Mouse (Mus musculus): ENCODE results near the gene BC016579.
A peak's percentile ranks its signal among the peaks of the same experiment; 100 is the strongest.

Gene BC016579

DNA sequence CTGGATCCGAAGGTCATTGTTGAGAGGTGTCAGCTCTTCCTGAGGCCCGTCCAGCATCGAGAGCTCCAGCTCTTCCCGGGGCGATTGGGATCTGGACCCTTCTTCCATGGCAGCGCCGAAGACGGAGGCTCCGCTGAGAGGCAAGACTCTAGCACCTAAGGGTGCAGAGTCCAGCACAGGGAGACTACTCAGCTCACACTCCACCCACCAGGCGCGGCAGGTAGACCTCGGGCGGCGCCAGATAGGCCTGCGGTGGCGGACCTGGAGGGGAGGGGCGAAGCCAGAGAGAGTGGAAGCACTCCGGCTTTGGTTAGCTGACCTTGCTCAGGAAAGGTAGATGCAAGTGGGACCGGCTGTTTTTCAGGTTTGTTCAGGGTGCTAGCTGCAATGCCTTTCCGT is at the start of gene BC016579:
Gene BC016579, minus strand, starts transcription at position 135 of the 399 bp plus-strand sequence.
- no peak for DNase-seq (ENCODE audit: low spot score)

DNA sequence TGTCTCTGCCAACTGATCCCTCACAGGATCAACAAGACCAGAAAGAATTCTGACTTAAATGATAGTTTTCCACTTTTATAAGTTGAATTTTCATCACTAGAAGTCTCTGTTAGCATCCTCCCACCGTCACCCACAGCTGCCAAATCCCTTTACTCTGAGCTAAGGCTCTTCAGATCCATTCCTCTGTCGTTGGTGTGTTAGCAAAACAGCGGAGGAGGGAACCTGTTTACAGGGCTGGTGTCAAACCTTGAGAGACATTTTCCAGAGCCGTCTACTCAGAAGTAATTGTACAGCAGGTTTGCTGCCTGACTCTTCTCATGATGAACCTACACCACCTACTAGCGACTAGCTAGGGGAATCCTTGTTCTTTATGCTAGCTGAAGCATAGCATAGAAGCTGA is 45.4 kb upstream of the BC016579 start:
- no peak for DNase-seq (ENCODE audit: low spot score)

DNA sequence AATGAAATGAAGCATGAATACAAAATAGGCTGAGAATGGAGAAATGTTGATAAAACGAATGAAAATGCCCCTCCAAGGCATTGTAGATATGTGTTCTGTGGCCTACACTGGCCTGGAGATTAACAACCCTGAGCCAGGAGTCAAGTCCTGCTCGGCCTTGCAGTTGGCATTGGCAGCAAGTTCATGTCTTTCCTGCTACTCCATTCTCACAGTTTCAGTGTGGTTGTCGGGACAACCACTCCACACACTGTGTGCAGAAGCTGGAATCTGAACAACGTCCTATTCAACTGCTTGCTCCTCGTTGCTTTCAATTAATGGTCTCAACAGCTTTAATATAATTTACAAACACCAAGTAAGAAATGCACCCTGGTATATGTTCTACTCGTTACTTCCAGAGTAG is 44.1 kb upstream of the BC016579 start:
- no peak for DNase-seq (ENCODE audit: low spot score)

DNA sequence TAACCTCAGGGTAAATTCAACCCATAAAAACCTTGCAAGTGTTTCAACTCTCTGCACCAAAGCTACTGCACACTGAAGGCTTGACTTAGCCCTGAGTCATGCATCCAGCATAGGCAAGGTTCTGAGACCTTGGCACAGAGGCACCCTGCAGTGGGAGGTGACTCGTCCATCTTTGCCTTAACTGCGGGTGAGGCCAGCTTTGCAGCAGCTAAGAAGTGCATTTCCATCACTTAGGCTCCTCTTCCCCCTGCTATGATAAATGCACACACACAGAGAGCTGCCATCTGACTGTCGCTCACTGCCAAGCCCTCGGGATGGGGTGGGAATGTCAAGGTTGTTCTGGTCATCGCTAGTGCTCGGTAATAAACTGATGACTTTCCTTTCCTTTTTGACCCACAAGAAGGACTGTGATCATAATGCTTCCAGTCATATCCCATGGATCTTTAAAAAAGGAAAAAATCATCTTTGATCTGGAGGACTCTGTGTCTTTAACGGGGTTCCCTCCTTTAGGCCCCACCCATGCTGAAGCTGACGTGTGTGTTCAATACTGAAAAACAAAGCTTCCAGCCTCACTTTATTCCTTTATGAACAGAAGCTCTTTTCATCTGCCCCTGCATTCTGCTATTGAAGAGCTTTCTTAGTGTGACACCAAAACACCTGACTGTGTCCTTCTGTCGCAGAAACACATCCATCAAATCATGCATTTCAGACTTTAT is 41.7 kb upstream of the BC016579 start:
- no peak for DNase-seq (ENCODE audit: low spot score)

DNA sequence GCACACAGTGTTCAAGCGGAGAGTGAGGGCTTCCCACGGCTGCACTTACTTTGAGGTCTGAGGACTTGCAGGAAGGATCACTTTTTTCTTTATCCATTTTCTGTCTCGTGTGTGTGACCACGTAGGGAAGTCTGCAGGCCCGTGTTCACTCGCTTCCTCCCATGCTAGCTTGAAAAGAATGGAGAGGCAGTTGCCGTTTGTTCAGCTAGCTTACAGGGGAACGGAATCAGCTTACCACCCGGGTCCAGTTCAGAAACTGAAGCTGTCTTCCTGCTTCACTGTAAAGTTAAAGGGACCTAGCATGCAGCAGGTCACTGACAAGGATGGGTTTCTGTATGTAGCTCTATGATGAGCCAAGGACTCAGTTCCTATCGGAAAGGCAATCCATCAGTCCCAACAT is 39.7 kb upstream of the BC016579 start, which contains the start of gene Tmprss7:
Gene Tmprss7, minus strand, starts transcription at position 101 of the 400 bp plus-strand sequence.
- DNase-seq (ENCODE audit: low spot score): no peak

DNA sequence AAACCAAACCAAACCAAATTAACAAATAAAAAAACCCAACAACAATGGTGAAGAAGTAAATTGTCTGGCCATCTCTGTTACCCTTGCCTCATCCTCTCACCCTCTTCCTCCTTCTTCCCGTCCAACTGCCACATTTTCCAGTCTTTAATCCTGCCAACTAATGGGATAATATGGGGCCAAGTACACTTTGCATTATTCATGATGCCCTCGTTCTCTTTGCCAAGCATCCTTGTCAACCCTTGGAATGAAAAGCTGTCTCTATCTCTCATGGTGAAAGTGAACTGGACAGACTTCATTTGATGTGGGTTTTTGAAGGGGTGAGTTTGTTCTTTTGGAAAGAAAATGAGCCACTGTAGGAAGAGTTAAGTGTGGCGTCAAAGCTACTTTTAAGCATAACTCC is 39.0 kb upstream of the BC016579 start:
- DNase-seq (ENCODE audit: low spot score): no peak

DNA sequence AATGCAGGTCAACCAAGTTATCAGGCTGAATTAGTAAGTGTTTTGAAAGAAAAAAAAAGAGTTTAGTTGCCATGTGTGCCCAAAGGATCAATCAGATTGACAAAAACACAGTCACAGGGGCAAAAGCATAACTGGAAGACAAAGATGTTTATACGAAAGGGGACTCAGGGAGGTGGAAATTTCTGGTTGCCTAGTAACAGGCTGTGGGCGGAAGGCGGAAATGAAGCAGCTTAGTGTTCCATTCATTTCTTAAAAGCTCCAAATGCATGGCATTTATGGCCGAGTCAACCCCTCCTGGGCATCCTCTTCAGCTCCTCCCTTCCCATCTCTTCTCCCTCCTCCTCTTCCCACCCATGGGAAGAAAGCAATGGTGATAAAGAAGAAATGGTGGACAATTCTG is 36.3 kb upstream of the BC016579 start:
- DNase-seq (ENCODE audit: low spot score): no peak

DNA sequence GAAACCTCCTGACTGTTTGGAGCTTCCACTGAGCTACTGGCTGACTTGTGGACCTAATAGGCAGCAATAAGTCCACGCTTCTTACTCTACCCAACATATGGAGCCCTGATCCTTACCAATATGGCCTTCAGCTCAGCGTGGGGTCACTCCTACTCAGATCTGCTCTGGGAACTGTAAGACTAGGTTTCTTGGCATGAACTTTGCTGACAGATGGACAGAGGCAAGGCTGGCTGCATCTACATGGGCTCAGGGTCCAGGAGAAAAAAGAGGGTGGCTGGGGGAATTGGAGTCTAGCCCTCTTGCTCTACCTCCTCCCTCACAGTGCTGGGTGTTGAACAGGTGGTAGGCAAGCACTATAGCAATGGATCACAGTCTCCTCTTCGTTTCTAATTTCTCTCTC is 33.0 kb upstream of the BC016579 start:
- no peak for DNase-seq (ENCODE audit: low spot score)

DNA sequence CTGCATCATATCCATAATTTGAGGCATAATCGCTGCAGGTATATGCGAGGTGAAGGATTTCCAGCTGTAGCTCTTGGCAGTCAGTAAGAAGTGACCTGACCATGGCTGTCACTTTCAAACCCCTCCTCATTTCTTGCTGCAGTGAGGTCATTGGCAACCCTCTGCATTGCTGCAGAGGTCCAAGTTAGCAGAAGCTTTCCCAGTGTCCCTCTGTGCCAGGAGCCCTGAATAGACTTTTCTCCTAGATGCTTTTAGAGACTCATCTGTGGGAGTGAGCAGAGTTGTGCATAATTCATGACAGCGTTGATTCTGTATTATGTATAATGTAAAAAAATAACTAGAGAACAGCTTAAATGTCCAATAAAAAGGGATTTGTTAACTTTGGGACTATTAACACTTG is 31.4 kb upstream of the BC016579 start:
- no peak for DNase-seq (ENCODE audit: low spot score)

DNA sequence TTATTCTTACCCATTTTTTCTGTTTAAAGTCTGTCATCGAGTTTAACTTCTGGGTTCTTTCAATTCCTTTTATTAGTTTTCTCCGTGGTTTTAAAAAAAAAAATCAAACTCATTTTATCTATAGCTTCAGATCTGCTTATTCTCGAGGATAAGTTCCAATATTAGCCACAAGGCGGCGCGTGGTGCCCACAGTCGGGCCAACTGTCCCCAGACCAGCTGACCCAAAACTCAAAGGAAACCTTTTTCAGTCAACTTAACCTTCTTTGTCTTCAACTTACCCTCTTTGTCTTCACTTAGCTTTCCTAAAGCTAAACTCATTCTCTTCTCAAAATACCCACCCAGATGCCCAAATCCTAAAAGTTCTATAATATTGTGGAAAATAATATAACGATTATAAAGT is 30.9 kb upstream of the BC016579 start:
- peak; percentile 19 for DNase-seq (ENCODE audit: low spot score)

DNA sequence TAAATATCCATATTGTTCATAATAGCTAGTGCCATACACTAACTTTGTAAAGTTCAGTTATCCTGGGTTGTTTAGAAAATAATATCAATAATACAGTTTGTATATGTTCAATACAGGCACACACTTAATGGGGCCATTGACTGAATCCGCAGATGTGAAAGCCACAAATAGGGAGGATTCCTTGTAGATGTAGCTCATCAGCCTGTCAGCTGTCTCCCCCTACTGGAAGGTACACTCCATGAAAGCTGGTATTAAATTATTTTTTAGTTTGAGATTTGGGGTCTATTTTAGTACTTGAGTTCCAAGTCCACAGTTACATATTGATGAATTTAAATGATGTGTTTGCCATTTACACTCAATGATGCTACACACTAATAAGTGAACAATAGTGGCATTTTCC is 22.6 kb upstream of the BC016579 start:
- no peak for DNase-seq (ENCODE audit: low spot score)

DNA sequence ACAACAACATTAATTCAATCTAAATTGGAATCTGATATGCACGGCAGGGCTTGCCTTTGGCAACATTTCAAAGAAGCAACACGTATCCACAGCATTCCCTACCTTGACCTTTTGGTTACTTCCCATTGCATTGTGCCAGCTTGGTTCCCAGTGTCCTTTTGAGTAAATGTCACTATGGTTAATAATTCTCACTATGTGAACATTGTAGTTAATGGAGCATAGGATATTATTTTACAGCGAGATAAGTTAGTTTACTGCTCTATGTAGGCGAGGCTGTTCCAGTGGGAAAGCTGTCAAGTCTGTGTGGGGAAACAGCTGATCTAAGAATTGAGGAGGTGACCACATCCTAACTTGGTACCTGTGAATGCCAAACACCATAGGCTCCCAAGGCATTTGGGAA is 16.1 kb upstream of the BC016579 start:
- no peak for DNase-seq (ENCODE audit: low spot score)

DNA sequence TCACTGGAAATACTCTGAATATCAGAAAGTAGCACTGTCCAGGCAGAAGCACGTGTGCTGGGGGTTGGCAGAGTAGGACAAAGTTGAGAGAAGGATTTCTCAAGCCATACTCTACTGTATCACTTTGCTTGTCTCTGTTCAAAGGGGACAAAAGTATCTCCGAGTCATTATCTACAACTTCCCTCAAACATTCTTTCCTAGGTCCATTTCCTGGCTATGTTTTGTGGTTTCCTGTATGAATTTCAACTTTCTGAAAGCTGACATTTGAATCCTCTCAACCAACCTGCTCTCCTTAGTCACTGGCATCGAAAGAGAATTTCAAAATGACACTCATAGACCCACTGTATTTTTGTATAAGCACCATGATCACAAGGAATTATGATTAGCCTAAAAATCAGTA is 14.3 kb upstream of the BC016579 start:
- DNase-seq (ENCODE audit: low spot score): no peak

DNA sequence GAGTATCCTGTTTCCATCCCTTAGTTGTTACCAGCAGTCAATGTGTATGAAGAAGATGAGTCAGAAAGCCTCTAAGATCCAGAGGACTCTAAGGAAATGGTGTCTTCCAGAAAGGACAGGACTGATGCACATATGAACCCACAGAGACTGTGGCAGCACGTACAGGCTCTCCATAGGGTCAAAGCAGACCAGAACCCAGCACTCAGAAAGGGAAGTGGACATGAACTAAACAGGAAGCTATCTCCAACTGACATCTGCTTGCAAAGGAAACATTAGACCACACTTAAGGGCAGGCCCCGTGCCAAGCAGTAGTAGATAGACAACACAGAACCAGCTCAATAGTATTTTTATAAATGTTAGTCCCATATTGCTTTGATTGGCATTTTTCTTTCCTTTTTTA is 12.3 kb upstream of the BC016579 start:
- DNase-seq (ENCODE audit: low spot score): no peak

DNA sequence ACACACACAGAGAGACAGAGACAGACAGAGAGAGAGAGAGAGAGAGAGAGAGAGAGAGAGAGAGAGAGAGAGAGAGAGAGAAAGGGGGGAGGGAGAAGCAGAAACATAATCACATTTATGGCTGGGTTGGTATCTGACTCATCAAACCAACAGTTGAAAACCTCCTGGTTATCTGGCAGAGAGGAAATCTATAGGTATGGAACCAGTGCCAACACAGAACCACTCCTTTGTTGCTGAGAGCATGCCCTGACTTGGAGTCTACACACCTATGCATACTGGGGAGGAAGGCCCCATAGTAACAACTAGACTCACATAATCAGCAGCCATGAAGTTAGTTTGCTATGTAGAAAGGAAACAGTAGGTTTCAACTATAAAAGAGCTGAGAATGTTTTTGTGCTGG is 8.5 kb upstream of the BC016579 start:
- DNase-seq (ENCODE audit: low spot score): no peak

DNA sequence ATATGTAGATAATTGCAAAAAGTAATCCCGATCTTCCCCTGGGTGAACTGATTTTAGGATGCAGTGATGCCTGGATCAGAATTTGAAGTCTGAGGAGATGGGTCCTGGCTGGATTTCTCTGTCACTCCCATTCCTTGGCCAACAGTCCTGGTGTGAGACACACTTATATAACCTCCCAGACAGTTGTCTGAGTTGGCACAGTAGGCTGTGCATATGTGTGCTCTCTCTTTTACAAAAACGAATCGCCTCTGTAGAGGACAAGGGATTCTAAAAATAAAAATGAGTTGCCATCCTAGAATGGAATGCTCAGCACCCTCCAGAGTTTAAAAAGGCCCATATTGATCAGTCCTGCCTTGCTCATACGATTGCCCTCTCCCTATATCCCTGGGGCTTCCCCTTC is 5.7 kb upstream of the BC016579 start:
- DNase-seq (ENCODE audit: low spot score): no peak

DNA sequence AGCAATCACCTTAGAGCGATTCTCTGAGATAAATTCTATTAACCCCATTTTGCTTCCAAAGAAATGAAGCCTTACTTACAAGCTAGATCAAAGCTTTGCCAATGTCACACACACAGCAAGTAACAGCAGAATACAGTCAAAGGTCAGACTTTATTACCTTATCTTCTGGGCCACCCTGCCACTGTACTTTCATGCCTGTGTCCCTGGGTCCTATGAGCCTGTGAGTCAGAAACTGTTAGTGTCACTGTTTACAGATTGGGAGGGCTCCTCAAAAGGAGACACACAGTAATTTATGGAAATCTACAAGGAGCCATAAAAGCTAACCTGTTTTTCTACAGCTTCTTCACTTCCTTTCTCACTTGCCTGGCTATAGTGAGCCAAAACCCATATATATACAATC is 4.4 kb upstream of the BC016579 start:
- DNase-seq (ENCODE audit: low spot score): no peak

DNA sequence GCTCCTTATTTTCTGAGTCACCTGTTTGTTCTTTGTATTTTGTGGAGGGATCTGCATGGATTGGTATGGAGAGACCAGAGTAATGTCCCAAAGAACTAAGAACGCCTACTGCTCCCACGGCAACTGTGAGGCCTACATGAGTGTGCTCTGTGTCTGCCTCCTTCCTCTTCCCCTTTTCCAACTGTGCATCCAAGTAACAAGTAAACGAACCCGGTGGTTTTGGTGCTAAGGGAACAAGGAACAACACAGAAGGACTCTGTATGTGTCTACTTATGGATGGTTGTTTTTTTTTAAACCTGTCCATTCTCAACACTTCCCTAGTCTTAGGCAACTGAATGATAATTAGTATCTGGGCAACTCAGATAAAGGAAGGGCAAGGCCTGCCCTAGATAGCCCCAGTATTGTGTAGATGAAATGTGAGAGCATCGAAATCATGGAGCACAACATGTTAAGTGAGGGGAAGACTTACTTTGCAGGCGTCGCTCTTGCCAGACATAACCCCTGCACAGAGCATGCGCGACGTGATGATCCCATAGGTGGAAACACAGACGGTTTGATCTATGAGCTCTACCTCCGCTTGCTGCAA is 3.8 kb upstream of the BC016579 start:
- no peak for DNase-seq (ENCODE audit: low spot score)

DNA sequence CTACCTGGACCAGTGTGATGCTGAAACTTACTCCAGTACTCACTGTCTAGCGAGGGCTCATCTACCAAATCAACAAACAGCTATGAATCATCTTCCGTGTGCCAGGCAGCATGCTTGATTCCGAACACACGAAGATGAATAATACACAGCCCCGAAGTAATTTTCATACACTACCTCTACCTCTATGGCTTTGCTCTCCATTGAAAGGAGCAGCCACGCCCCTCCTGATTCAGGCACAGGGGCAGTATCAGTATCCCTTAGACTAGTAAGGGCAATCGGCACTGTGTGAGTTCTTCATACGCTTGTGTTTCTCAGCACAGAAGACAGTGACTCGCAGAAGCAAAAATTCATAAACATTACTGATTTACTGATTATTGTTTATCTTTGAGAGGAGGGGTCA is 597 bp upstream of the BC016579 start:
- no peak for DNase-seq (ENCODE audit: low spot score)

DNA sequence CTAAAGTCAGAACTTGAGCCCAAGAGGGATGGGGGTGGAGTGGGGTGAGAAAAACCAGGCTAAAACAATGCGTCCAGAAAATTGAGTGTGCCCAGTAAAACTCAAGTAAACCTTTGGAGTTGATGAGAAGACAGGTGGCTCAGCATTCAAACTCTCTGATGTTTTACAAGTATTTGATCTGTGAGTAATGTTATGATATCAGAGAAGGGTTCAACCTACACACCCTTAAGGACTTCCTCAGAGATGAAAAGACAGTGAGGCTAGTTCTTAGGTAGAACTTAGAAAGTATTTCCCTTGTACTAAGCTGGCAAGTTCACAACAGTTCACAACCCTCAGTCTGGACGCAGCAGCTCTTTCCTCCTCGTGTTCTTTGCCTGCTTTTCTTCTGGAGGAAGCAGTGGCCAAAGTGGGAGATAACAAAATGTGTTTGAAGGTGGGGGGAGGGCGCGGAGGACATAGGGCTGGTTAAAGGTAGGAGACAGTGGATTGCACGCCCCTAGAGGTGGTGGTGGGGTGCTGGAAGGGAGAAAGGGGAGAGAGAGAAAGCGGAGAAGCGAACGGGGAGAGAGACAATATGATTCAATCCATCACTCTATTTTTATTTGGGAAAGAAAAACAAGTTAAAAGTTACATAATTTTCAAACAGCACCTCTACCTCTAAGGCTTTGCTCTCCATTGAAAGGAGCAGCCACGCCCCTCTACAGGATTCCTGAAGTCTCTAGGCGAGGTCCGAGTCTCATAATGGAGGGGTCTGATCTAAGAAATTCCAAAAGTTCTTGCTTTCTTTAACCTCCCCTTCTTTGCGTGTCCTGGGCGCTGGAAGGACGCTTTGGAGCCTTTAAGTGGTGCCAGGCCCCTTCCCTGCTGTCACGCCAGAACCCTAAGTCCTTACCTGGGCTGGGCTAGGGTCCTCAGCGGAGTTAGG is 597 bp downstream of the BC016579 start:
- no peak for DNase-seq (ENCODE audit: low spot score)

DNA sequence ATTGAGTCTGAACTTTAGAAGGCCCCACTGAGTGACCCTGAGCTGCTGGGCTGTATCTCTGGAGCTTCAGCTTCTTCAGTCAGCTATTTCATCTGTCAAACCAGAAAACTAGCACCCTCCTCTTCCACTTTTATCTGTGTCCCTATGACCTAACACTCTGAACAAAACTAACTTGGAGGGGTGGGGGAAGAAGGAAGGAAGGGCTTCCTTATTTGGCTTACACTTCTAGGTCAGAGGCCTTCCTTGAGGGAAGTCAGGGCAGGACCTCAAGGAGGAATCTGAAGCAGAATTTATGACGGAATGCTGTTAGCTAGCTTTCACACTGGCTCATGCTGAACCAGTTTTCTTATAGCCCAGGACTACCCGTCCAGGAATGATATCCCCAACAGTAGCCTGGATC is 2.4 kb downstream of the BC016579 start:
- DNase-seq (ENCODE audit: low spot score): no peak

DNA sequence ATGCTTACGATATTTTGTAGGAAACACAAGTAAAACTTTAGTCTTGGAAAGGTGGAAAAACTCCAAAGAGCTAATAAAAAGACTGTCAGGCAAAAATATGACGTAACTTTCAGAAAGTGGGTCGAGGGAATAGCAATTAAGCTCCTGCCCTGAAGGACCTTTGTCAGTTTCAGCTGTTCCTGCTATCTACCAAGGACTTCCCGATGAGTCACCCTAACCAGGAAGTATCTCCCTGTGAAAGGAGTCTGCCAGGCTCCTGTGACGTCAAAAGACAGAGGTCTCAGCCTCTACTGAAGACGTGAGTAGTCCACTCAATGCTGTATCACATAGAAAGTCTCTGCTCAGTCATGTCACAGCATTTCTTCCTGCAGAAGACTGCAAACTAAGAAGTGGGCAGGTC is 9.5 kb downstream of the BC016579 start:
- DNase-seq (ENCODE audit: low spot score): no peak

DNA sequence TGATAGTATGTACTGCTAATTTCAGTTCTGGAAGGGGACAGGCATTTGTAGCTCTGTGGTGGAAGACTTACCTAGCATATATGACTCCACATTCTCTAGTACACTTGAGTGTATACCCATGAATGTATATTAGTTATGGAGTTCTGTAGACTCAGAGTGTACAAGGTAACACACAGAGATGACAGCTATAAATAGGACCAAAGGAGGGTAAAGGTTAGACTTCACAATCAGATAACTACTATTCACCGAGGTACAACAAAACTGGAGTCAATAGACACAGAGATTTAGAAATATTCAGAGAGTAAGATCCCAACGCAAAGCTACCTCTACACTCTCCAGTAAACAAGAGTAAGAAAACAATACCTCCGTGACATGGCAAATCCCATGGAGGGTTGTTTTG is 9.9 kb downstream of the BC016579 start:
- no peak for DNase-seq (ENCODE audit: low spot score)

Measured in urinary bladder, postnatal 10 days (tissue).